Mouse (Mus musculus): ENCODE measurements at regions not wholly inside any gene's neighbourhood (a gene's known extent, or its start where the extent isn't known, plus 50 kb on each side); places are given as distances from the start of the nearest gene placed in this dataset.

- TF ChIP-seq CTCF (IDR thresholded peaks at IDR 0.05; ENCODE audit: control insufficient read depth, insufficient read depth, low read length) (no peak), POLR2A (IDR thresholded peaks at IDR 0.05; ENCODE audit: borderline replicate concordance, control insufficient read depth, low read depth, low read length) (no peak)
These were observed 62.9 kb upstream of the Ccn6 start for GRCm38 (mm10) chr10:39226518-39226917.

Measured in bone marrow, adult 2 months (tissue).